Mouse (Mus musculus) intestine, embryonic 14.5 days (tissue): ENCODE data around the gene Sox30. TPM values are rescaled to one million over a fixed set of nuclear protein-coding genes. Genes with fewer than 3 reads are reported as not detected.

Experiments
- ATAC-seq: fragments of 200-750 bp; cut with Nextera tagmentation; replicated peaks from 2 replicates; pipeline ENCODE4 v1.8.0; 2017; ENCODE audit warnings: low read depth, moderate number of reproducible peaks, moderate TSS enrichment, moderate library complexity; ENCODE audit not compliant: low FRiP score, low TSS enrichment
- DNase-seq: peaks from one replicate; pipeline ENCODE4 v3.0.0-alpha.2; 2018; ENCODE audit warnings: low spot score
- H3K27ac ChIP-seq: fragments of 300-500 bp; sonication (generic); 2 replicates; pipeline ENCODE4 v1.5.1; 2014; ENCODE audit warnings: low read depth, mild to moderate bottlenecking, control low read depth
- H3K27me3 ChIP-seq: fragments of 300-500 bp; sonication (generic); replicated peaks from 2 replicates; pipeline ENCODE4 v1.6.1; 2014; ENCODE audit warnings: low read length, control low read depth; ENCODE audit not compliant: control insufficient read depth, insufficient read depth
- H3K36me3 ChIP-seq: fragments of 300-500 bp; sonication (generic); 2 replicates; pipeline ENCODE4 v1.6.1; 2014; ENCODE audit warnings: low read length, control low read depth; ENCODE audit not compliant: control insufficient read depth, insufficient read depth
- H3K4me1 ChIP-seq: fragments of 300-500 bp; sonication (generic); replicated peaks from 2 replicates; pipeline ENCODE4 v1.6.1; 2014; ENCODE audit warnings: low read length, control low read depth, mixed read lengths; ENCODE audit not compliant: control insufficient read depth, insufficient read depth
- H3K4me2 ChIP-seq: fragments of 300-500 bp; sonication (generic); 2 replicates; pipeline ENCODE4 v1.6.1; 2014; ENCODE audit warnings: low read length
- H3K4me3 ChIP-seq: fragments of 300-500 bp; sonication (generic); 2 replicates; pipeline ENCODE4 v1.5.1; 2014; ENCODE audit warnings: low read depth, low read length, control low read depth, mixed read lengths
- H3K9ac ChIP-seq: fragments of 300-500 bp; sonication (generic); 2 replicates; pipeline ENCODE4 v1.6.1; 2014; ENCODE audit warnings: mild to moderate bottlenecking, low read length
- H3K9me3 ChIP-seq: fragments of 300-500 bp; sonication (generic); 2 replicates; pipeline ENCODE4 v1.6.1; 2016; ENCODE audit warnings: low read length, control low read depth; ENCODE audit not compliant: control insufficient read depth
- WGBS: fragments of 180-500 bp; shearing (Covaris S2); extraction: QIAGEN DNeasy Blood & Tissue Kit; methylation state at CpG from one replicate; pipeline ENCODE4 v1.1.7; 2014; 5-methylcytosine and 5-hydroxymethylcytosine counted together
- polyA plus RNA-seq: library from polyadenylated mRNA; unstranded; fragments of >200 nt; fragmentation: Nextera tagmentation; extraction: Ambion mirVana; gene quantifications from 2 replicates; pipeline ENCODE4 v1.2.1, GENCODE M21; 2014

Sox30 gene
- 0.09 and 0.24 TPM in 2 replicates for polyA plus RNA-seq

DNA sequence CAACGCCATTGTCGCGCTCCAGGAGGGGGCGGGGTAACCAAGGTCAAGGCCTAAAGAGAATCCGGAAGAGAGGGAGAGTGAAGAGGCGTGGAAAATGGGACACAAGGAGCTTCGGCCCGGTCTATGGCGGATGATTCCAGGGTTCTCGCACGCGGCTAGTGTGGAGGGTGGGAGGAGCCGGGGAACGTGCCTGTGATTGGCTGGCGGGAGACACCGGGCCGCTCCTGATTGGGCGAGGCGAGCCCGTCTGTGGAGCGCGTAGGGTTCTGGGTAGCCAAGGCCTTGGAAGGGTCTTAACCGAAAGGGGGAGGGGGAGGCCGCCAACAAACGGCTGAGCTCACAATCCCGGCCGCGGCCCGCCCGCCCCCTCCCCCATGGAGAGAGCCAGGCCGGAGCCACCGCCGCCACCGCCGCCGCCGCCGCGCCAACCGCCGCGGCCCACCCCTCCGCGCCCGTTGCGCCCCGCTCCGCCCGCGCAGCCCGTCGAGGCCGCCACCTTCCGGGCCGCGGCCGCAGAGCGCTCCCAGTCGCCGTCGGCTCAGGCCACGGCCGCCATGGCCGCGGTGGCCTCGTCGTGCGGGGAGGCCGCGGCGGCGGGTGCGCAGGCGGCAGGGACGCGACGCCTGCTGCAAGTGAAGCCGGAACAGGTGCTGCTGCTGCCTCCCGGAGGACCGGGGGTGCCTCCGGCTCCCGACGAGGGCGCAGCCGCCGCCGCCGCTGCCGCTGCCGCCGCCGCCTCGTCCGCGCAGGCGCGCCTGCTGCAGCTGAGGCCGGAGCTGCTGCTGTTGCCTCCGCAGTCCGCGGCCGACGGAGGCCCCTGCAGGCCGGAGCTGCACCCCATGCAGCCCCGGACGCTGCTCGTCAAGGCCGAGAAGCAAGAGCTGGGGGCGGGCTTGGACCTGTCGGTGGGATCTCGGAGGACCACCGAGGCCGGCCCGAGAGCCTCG lies at the start of gene Sox30:
Sox30 (plus strand) TSS at position 365 of the 947 bp plus-strand sequence.
- peak; percentile 80 for DNase-seq
- no peaks in the 10 kb centered on the region for H3K36me3 ChIP-seq
- H3K4me1 ChIP-seq, result peaks cover 7% of the 10 kb centered on the region; the same call in 1 of the 2 replicates
- peak within 1 kb of the TSS; percentile 51; the same call in 1 of the 2 replicates for H3K27ac ChIP-seq
- peak within 1 kb of the TSS; percentile 78 for H3K9ac ChIP-seq
- H3K9me3 ChIP-seq, result peaks cover 3% of the 10 kb centered on the region; the same call in 1 of the 2 replicates
- H3K4me2 ChIP-seq, result peak within 1 kb of the TSS; percentile 82
- peak within 1 kb of the TSS; percentile 51 for H3K4me3 ChIP-seq
- 0 out of 2 replicates have a peak, but pooled peaks cover 2% of the 10 kb centered on the region for H3K27me3 ChIP-seq
- WGBS, result 11% methylated on average over 89 of the region's 115 CpGs
- peak; percentile 95 for ATAC-seq

DNA sequence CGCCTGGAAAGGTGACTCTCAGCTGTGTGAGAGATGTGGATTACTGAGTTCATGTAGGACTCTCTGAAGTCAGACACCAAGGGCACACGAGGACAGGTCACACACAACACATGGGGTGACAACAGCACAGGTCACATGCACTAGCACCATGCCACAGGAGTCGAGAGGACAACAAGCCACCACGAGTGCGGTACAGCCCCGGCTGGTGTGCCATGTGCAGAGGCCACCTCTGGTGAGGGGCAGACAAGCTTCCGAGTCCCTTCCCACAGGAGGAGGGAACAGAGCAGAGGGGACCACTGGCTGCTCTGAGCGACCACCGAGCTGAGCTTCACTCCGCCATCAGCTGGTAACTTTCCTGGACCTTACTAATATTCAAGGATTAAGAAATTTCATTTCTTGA lies 47.3 kb upstream of the Sox30 start:
- no peaks in the 10 kb centered on the region for H3K27me3 ChIP-seq
- DNase-seq (no peak), ATAC-seq (no peak)
- H3K4me2 ChIP-seq, result no peak overlapping the region
- H3K9me3 ChIP-seq, result no peaks in the 10 kb centered on the region
- H3K36me3 ChIP-seq, result peaks cover 87% of the 10 kb centered on the region
- H3K9ac ChIP-seq, result no peak overlapping the region
- no peaks in the 10 kb centered on the region for H3K4me1 ChIP-seq
- H3K27ac ChIP-seq, result no peak overlapping the region
- 86% methylated on average over 10 of the region's 10 CpGs for WGBS
- no peak overlapping the region for H3K4me3 ChIP-seq

DNA sequence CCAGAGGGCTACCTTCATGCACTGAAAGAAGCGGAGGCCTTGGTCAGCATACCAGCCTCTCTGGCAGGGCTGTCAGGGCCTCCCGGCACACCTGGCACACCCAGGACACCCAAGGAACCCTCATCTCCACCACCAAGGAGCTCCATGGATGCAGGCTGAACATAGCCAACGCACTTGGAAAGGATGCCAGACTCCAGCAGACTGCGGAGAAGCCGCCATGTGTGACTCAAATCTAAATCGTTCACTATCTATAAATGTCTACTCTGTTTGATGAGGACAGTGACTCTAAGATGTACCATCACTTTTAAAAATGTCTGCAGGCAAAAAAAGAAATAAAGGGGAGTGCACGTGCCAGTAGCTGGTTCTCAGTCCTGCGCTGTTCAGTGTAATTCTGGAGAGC lies 42.6 kb upstream of the Sox30 start:
- ATAC-seq (no peak), DNase-seq (no peak)
- H3K27ac ChIP-seq, result no peak overlapping the region
- no peak overlapping the region for H3K4me3 ChIP-seq
- no peak overlapping the region for H3K4me2 ChIP-seq
- H3K36me3 ChIP-seq, result peaks cover 58% of the 10 kb centered on the region
- no peaks in the 10 kb centered on the region for H3K4me1 ChIP-seq
- H3K9ac ChIP-seq, result no peak overlapping the region
- 94% methylated on average over 8 of the region's 8 CpGs for WGBS
- H3K27me3 ChIP-seq, result no peaks in the 10 kb centered on the region
- H3K9me3 ChIP-seq, result no peaks in the 10 kb centered on the region

DNA sequence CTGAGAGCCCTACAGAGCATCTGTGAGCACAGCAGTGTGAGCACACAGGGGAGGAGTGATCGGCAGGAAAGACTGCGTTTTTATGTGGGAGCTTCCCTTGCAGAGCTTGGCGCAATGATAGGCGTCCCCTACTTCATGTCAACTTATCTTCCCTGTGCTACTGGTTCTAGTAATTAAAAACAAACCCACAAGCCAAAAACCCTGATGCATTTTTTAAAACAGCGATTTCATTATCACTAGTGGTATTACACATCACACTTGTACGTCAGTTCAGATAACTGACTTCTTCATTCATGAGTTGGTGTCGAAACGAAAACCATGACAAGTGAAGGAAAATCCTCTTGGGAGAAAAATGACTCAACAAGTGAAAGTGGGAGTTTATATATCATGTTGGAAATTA lies 41.2 kb upstream of the Sox30 start:
- DNase-seq (no peak), ATAC-seq (no peak)
- peaks cover 10% of the 10 kb centered on the region for H3K4me1 ChIP-seq
- 87% methylated on average over 8 of the region's 8 CpGs for WGBS
- no peak overlapping the region for H3K27ac ChIP-seq
- H3K9ac ChIP-seq, result no peak overlapping the region
- H3K9me3 ChIP-seq, result no peaks in the 10 kb centered on the region
- no peaks in the 10 kb centered on the region for H3K27me3 ChIP-seq
- H3K4me2 ChIP-seq, result no peak overlapping the region
- peaks cover 43% of the 10 kb centered on the region for H3K36me3 ChIP-seq
- H3K4me3 ChIP-seq, result no peak overlapping the region

DNA sequence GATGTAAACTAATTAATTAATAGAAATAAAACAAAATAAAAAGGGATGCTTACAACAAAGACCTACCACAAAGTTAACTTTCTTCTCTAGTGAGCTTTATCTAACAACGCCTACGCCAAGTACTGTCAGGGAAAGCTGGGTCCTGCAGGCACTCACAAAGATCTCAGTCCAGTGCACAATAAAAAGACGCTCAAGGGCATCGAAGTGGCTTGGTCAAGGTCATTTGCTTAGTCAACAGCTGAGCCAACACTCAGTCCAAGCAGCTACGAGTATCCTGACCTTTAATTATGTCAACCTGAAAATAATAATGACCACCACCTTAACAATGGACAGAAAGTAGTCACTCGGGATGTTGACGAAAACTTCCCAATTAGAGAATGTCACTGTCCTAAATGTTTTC lies 37.8 kb upstream of the Sox30 start:
- no peak overlapping the region for H3K4me3 ChIP-seq
- no peaks in the 10 kb centered on the region for H3K9me3 ChIP-seq
- WGBS, result 92% methylated on average over 7 of the region's 7 CpGs
- no peak overlapping the region for H3K4me2 ChIP-seq
- H3K9ac ChIP-seq, result no peak overlapping the region
- no peaks in the 10 kb centered on the region for H3K27me3 ChIP-seq
- no peak for DNase-seq
- H3K27ac ChIP-seq, result no peak overlapping the region
- peaks cover 10% of the 10 kb centered on the region for H3K4me1 ChIP-seq
- no peak for ATAC-seq
- peaks cover 11% of the 10 kb centered on the region for H3K36me3 ChIP-seq

DNA sequence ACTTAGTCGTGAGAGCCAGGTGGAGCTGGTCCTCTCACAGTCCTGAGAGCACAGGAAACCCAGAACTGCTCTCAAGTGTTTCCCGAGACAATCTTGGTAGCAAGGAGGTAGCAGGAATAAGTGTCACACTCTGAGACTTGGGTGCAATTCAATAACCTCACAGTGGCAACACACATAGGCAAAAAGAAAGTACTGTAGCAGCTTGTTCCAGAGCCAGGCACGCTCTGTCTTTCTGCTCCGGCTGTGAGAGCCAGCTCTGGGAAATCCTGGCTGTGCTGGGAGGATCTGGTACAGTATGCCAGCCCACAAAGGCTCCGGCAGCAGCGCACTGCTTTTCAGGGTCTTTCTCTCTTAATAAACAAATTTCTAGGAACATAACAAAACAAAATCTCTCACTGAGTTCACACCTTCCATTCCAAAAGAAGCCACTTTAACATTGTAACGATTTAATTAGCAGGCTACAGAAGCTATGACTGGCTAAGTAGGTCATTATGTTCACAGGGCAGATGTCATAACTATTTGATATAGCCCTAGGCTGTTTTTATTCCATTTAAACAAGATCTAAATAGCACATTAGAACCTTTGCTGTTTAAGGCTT lies 36.9 kb upstream of the Sox30 start:
- 56% methylated on average over 7 of the region's 7 CpGs for WGBS
- Histone ChIP-seq H3K9me3 (no peaks in the 10 kb centered on the region), H3K4me1 (peaks cover 10% of the 10 kb centered on the region)

DNA sequence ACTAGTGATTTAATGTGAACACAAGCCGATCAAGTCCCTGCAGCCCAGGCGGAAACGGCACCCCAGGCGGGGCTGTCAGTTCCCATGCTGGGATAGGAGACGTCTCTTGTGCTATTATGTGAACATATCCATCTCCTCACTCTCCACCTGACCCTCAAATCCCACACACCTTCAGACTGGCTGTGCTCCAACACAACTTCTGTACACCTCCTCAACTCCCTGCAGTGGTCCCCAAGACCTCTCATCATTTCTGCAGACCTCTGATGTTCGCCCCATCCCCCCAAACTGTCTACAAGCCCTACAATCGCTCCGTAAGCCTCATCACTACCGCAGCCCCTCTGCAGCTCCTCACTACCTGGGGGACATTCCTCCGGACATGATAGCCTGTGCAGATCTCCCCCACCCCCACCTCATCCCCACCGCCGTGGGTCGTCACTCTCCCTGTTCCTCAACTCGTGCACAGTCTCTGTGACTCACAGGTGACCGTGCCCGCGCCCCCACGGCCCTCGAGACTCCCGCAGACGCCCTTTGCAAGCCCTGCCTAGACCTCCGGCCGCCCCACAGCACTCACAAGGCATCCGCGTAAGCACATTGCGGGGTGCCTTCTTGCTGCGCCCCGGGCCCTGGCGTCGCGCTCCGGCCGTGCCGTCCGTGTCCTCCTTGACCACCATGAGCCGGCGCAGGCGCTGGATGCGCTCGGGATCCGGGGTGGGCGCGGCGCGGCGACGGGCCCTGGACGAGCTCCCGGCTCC lies 36.0 kb upstream of the Sox30 start:
- peak overlapping the region; percentile 93 for H3K4me3 ChIP-seq
- peak overlapping the region; percentile 79 for H3K9ac ChIP-seq
- 0 out of 2 replicates have a peak, but pooled peaks cover 13% of the 10 kb centered on the region for H3K36me3 ChIP-seq
- under 1% methylated on average over 49 of the region's 49 CpGs for WGBS
- H3K4me1 ChIP-seq, result peaks cover 10% of the 10 kb centered on the region
- ATAC-seq (peak; percentile 4; the same call in 1 of the 2 replicates), DNase-seq (peak; percentile 68)
- no peaks in the 10 kb centered on the region for H3K9me3 ChIP-seq
- no peaks in the 10 kb centered on the region for H3K27me3 ChIP-seq
- H3K4me2 ChIP-seq, result peak overlapping the region; percentile 67
- H3K27ac ChIP-seq, result peak overlapping the region; percentile 64; the same call in 1 of the 2 replicates

More for the DNA sequence above, 36.9 kb upstream of the Sox30 start:
- Histone ChIP-seq H3K27me3 (no peaks in the 10 kb centered on the region), H3K9ac (peak overlapping the region; percentile 79), H3K4me3 (peak overlapping the region; percentile 93), H3K4me2 (peak overlapping the region; percentile 67), H3K36me3 (peaks cover 10% of the 10 kb centered on the region; the same call in 1 of the 2 replicates), H3K27ac (no peak overlapping the region)
- DNase-seq (no peak), ATAC-seq (no peak)

DNA sequence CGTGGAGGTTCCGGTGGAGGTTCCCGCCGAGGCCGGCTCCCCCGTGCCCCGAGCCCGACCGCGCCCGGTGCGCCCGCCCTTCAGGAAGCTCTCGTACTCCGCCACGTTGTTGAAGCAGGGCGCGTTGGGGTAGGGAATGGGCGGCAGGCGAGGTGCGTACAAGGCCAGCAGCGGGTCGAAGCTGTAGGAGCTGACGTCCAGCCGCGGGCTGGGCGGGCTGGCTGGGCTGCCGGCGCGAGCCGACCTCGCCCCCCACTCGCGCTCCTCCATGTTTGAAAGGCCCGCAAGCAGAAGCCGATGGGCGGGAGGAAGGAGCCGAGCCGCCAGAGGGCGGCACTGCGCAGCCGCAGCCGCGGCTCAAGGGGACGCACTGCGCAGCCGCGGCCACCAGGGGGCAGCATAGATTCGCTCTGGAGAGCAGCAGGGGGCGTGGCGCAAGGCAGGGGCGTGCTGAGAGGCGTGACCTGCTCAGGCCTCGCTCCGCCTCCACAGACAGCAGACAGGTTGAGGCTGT lies 35.4 kb upstream of the Sox30 start, which contains the start of gene Lsm11:
Lsm11 (minus strand) TSS at position 293 of the 514 bp plus-strand sequence.
- ATAC-seq, result peak; percentile 93
- peak within 1 kb of the TSS; percentile 67 for H3K4me2 ChIP-seq
- peaks cover 10% of the 10 kb centered on the region for H3K36me3 ChIP-seq
- no peaks in the 10 kb centered on the region for H3K9me3 ChIP-seq
- WGBS, result under 1% methylated on average over 46 of the region's 55 CpGs
- peak within 1 kb of the TSS; percentile 79 for H3K9ac ChIP-seq
- H3K4me1 ChIP-seq, result peaks cover 10% of the 10 kb centered on the region
- peak within 1 kb of the TSS; percentile 93 for H3K4me3 ChIP-seq
- DNase-seq, result peak; percentile 100
- peak within 1 kb of the TSS; percentile 64; the same call in 1 of the 2 replicates for H3K27ac ChIP-seq
- H3K27me3 ChIP-seq, result no peaks in the 10 kb centered on the region
